Mouse (Mus musculus) midbrain, embryonic 14.5 days (tissue): ENCODE data around the gene Prkch. TPM values are rescaled to one million over a fixed set of nuclear protein-coding genes. Genes with fewer than 3 reads are reported as not detected.

Experiments
- ATAC-seq: fragments of 200-750 bp; cut with Nextera tagmentation; 2 replicates; pipeline ENCODE4 v1.8.0; 2017; ENCODE audit warnings: moderate number of reproducible peaks, moderate library complexity; ENCODE audit not compliant: low FRiP score, low TSS enrichment
- DNase-seq: peaks from one replicate; pipeline ENCODE4 v3.0.0-alpha.2; 2015
- H3K27ac ChIP-seq: fragments of 300-500 bp; sonication (generic); replicated peaks from 2 replicates; pipeline ENCODE4 v1.5.1; 2014; ENCODE audit warnings: mild to moderate bottlenecking, low read depth, low read length, moderate library complexity
- H3K27me3 ChIP-seq: fragments of 300-500 bp; sonication (generic); 2 replicates; pipeline ENCODE4 v1.6.1; 2014; ENCODE audit warnings: low read length, control low read depth, mixed read lengths; ENCODE audit not compliant: control insufficient read depth, insufficient read depth
- H3K36me3 ChIP-seq: fragments of 300-500 bp; sonication (generic); 2 replicates; pipeline ENCODE4 v1.6.1; 2014; ENCODE audit warnings: low read length, control low read depth; ENCODE audit not compliant: control insufficient read depth, insufficient read depth
- H3K4me1 ChIP-seq: fragments of 300-500 bp; sonication (generic); 2 replicates; pipeline ENCODE4 v1.6.1; 2014; ENCODE audit warnings: mild to moderate bottlenecking, antibody characterized with exemption, low read length, control low read depth; ENCODE audit not compliant: control insufficient read depth, insufficient read depth
- H3K4me2 ChIP-seq: fragments of 300-500 bp; sonication (generic); 2 replicates; pipeline ENCODE4 v1.6.1; 2014; ENCODE audit warnings: mild to moderate bottlenecking, low read length, moderate library complexity
- H3K4me3 ChIP-seq: fragments of 300-500 bp; sonication (generic); replicated peaks from 2 replicates; pipeline ENCODE4 v1.5.1; 2014; ENCODE audit warnings: low read depth, low read length
- H3K9ac ChIP-seq: fragments of 300-500 bp; sonication (generic); replicated peaks from 2 replicates; pipeline ENCODE4 v1.6.1; 2014; ENCODE audit warnings: mild to moderate bottlenecking, low read length, moderate library complexity
- H3K9me3 ChIP-seq: fragments of 300-500 bp; sonication (generic); 2 replicates; pipeline ENCODE4 v1.6.1; 2016; ENCODE audit warnings: low read length, control low read depth, mixed read lengths; ENCODE audit not compliant: control insufficient read depth
- WGBS: fragments of 180-500 bp; shearing (Covaris S2); extraction: QIAGEN DNeasy Blood & Tissue Kit; methylation state at CpG from one replicate; pipeline ENCODE4 v1.1.7; 2014; 5-methylcytosine and 5-hydroxymethylcytosine counted together
- polyA plus RNA-seq: library from polyadenylated mRNA; unstranded; fragments of >200 nt; fragmentation: Nextera tagmentation; extraction: Ambion mirVana; gene quantifications from 2 replicates; pipeline ENCODE4 v1.2.1, GENCODE M21; 2014

The Prkch gene
- polyA plus RNA-seq, 1 experiment from 2014 or later: 8.7 TPM

DNA sequence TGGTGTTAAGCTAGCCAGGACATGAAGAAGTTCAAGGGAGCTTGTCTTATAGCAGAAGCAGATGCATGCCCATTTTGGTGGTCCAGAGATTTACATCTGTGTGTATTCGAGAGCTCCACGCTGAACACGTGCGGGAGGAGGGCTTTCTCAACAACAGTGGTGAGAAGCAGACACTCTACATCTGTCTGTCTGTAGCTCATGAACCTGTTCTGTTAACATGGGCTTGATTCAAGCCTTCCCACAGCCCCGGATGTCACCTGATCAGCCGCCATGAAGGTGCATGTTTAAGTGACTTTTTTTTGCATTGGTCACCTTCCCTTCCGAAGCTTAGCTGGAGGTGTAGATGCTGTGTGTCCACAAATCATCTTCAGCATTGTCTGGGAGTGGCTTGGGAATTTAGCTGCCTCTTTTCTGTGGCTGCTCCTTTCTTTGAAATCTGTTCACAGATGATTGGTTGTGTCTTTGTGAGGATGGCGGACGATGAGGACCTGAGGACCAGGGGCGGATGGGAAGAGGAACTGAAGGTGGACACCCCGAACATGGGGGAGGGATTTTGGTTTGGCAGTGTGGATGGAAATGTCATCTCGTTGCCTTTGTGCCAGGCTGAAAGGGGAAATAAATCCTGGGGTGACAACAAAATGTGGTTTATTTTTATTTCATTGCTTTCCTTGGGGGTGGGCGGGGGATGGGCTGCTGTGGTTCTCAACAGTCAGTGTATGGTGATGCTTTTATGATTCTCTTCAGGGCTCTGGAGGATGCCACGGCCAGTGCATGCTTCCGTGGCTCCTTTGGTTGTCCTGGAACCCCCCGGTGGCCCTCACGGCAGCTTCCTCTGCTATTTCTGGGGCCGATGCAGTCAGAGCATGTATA, 25.3 kb downstream of the Prkch start:
- no peak for ATAC-seq
- Histone ChIP-seq H3K9ac (no peak overlapping the region), H3K27me3 (no peaks in the 10 kb centered on the region), H3K9me3 (0 out of 2 replicates have a peak, but pooled peaks cover 4% of the 10 kb centered on the region), H3K4me3 (no peak overlapping the region), H3K27ac (no peak overlapping the region), H3K36me3 (no peaks in the 10 kb centered on the region), H3K4me1 (no peaks in the 10 kb centered on the region), H3K4me2 (no peak overlapping the region)
- no peak for DNase-seq
- WGBS: 80% methylated on average over 18 of the region's 18 CpGs

DNA sequence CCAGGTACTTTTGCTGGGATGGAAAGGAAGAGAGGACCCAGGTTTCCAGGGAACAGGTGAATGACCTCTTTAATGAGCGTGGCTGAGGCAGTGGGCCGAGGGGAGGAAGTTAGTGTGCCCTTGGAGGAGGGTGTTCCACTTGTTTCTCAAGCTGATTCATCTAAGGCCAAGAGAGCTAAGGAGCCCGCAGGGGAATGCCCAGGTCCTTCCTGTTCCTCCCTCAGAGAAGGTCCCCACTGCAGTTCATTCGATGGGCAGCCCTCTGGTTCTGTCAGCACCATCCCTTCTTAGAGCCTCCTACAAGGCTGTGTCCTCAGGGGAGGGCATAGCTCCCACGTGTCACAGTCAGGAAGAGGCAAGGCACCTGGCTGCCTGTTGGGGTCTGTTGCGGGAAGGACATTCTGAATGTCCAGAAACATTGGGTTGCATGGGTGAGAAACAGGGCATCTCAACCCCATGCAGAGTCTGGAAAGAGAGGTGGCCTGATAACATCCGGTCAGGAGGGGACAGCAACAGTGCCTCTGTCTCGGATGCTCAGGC, 26.3 kb downstream of the Prkch start:
- Histone ChIP-seq H3K27ac (no peak overlapping the region), H3K4me1 (no peaks in the 10 kb centered on the region), H3K4me3 (no peak overlapping the region), H3K27me3 (no peaks in the 10 kb centered on the region), H3K36me3 (no peaks in the 10 kb centered on the region), H3K9me3 (0 out of 2 replicates have a peak, but pooled peaks cover 4% of the 10 kb centered on the region), H3K9ac (no peak overlapping the region), H3K4me2 (no peak overlapping the region)
- 80% methylated on average over 8 of the region's 8 CpGs for WGBS
- DNase-seq: no peak
- ATAC-seq: no peak

DNA sequence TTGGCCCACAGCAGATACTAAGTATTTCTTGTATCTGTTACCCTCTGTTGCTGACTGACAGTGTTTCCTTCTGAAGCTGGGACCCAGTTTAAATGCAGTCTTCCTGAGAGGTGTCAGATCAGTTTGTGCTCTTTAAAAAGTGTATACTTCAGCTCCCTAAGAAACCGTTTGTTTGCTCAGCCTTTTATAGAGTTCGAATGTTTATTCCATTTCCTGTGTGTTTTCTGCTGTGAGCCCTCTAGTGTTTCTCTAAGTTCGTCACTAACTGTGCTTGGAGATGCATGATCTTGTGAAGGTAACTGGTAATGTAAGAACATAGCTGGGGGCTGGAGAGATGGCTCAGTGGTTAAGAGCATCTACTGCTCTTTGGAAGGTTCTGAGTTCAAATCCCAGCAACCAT, 27.1 kb downstream of the Prkch start:
- H3K9ac ChIP-seq: no peak overlapping the region
- no peaks in the 10 kb centered on the region for H3K27me3 ChIP-seq
- ATAC-seq (no peak), DNase-seq (no peak)
- H3K9me3 ChIP-seq: 0 out of 2 replicates have a peak, but pooled peaks cover 4% of the 10 kb centered on the region
- 91% methylated on average over 3 of the region's 3 CpGs for WGBS
- no peak overlapping the region for H3K27ac ChIP-seq
- no peak overlapping the region for H3K4me3 ChIP-seq
- H3K36me3 ChIP-seq: no peaks in the 10 kb centered on the region
- no peaks in the 10 kb centered on the region for H3K4me1 ChIP-seq
- no peak overlapping the region for H3K4me2 ChIP-seq

DNA sequence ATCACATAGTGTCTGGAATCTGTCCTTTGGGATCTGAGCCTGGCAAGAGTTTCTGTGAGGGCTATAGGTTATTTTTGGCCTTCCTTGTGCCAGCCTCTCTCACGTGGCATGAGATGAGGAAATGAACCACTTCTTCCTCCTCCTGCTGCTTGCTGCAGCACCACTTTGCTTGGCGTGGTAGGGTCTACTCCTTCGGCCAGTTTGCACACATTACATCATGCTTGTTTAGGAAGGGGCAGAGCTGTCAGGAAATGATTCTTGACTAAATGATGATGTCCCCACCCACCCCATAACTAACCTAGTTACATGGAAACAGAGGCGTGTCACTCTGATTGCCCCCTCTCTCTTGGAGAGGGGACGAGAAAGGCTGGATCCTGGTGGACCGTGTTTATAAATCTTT, 28.6 kb downstream of the Prkch start:
- 89% methylated on average over 6 of the region's 6 CpGs for WGBS
- no peaks in the 10 kb centered on the region for H3K36me3 ChIP-seq
- no peak for DNase-seq

DNA sequence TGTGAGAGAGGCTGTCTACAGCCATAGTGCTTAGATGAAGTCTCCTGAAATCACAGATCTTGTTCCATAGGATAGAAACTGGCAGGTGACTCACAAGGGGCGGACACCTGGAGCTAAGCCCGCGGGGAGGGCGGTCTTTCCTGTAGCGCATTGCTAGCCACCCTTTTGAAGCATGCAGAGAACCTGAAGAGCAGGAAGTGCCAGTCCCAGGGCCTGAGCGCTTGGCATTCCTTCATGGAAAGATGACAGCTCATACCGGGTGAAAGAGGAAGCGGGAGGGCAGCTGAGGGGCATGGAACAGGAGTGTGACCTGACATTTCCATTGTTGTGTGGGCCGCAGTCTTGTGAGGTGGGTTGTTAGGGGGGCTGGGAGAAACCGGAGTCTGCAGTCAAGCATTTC, 33.1 kb downstream of the Prkch start:
- WGBS: 60% methylated on average over 10 of the region's 10 CpGs
- Histone ChIP-seq H3K4me3 (no peak overlapping the region), H3K4me1 (no peaks in the 10 kb centered on the region), H3K27ac (no peak overlapping the region), H3K27me3 (no peaks in the 10 kb centered on the region), H3K36me3 (no peaks in the 10 kb centered on the region), H3K9ac (no peak overlapping the region), H3K9me3 (0 out of 2 replicates have a peak, but pooled peaks cover 2% of the 10 kb centered on the region), H3K4me2 (no peak overlapping the region)
- DNase-seq (no peak), ATAC-seq (no peak)

More for the DNA sequence above, 28.6 kb downstream of the Prkch start:
- 0 out of 2 replicates have a peak, but pooled peaks cover 4% of the 10 kb centered on the region for H3K9me3 ChIP-seq
- no peak for ATAC-seq
- H3K4me2 ChIP-seq: no peak overlapping the region
- no peaks in the 10 kb centered on the region for H3K27me3 ChIP-seq
- H3K4me1 ChIP-seq: no peaks in the 10 kb centered on the region
- no peak overlapping the region for H3K9ac ChIP-seq
- H3K4me3 ChIP-seq: no peak overlapping the region
- H3K27ac ChIP-seq: no peak overlapping the region

DNA sequence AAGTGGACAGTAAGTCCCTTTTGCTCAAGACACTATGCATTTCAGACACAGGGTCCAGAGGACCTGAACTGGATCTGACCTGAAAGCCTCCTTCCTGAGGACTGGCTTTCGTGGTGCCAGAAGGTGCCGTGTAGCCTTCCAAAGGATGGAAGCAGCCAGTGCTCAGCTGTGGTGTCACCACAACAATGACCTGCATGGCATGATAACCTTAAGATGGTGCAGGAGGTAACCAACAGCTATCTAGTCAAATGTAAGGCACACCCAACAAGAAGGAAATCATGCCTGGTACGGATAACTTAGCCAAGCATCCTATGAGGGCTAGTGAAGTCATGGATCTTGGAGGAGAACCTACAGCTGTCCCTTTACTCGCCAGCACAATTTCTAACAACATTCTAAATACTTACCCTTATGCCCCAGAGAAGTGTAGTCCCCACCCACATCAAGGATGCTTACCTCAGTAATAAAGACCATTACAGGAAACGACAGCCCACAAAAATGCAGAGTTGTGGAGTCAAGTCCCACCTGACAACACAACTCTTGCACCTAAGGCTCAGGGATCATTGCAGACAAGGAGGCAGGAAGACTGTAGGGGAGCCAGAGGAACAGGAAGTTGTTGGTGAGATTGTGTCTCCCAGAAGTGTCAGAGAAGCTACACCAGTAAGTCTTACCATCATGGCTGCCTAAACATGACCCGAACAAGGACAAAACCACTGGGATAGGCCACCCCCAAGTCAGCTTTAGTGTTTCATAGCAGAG, 40.9 kb downstream of the Prkch start:
- no peak overlapping the region for H3K9ac ChIP-seq
- no peaks in the 10 kb centered on the region for H3K27me3 ChIP-seq
- H3K27ac ChIP-seq: no peak overlapping the region
- no peaks in the 10 kb centered on the region for H3K9me3 ChIP-seq
- no peaks in the 10 kb centered on the region for H3K4me1 ChIP-seq
- H3K36me3 ChIP-seq: no peaks in the 10 kb centered on the region
- WGBS: 96% methylated on average over 6 of the region's 6 CpGs
- no peak overlapping the region for H3K4me3 ChIP-seq
- DNase-seq: no peak
- no peak overlapping the region for H3K4me2 ChIP-seq
- ATAC-seq: no peak

DNA sequence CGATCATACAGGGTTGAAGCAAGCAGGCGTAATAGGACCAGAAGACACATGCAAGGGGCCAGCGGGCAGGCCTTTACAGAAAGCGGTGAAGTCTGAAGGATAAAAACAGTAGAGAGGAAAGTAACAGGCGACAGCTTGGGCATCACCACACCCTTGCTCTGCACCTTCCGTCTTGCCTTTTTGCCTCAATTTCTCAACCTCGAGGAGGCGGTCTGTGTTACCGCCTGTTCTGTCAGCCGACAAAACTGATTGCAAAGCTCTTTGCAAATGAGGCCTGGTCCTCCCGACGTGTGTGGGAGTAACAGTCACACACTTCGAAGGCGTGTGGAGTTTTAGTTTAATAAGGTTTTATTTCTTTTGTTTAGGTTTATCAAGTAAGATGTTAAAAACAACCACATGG, 43.3 kb downstream of the Prkch start:
- Histone ChIP-seq H3K9ac (no peak overlapping the region), H3K27ac (no peak overlapping the region), H3K4me3 (no peak overlapping the region), H3K4me2 (no peak overlapping the region), H3K36me3 (no peaks in the 10 kb centered on the region), H3K9me3 (no peaks in the 10 kb centered on the region), H3K27me3 (no peaks in the 10 kb centered on the region), H3K4me1 (no peaks in the 10 kb centered on the region)
- WGBS: 91% methylated on average over 14 of the region's 14 CpGs
- no peak for ATAC-seq
- no peak for DNase-seq

DNA sequence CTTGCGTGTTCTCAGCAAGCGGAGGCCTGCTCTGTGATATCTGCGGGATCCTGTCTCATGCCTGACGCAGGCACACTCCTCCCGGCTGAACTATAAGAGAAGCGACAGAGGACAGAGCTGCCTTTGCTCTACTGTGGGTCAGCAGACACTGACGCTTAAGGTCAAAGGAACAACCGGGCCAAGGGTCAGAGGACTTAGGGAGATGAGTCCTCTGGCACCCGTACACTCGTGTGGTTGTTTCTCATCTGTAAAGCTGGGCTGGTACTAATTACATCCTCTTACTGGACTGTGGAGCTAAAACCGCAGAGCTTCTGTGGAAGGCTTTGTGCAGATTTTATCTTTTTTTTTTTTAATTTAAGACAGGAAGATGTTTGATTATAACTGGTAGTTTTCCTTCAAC, 46.0 kb downstream of the Prkch start:
- no peaks in the 10 kb centered on the region for H3K36me3 ChIP-seq
- WGBS: 84% methylated on average over 11 of the region's 11 CpGs
- no peak overlapping the region for H3K27ac ChIP-seq
- no peaks in the 10 kb centered on the region for H3K4me1 ChIP-seq
- H3K9ac ChIP-seq: no peak overlapping the region
- DNase-seq: no peak
- no peak for ATAC-seq
- H3K4me3 ChIP-seq: no peak overlapping the region
- no peak overlapping the region for H3K4me2 ChIP-seq
- H3K27me3 ChIP-seq: no peaks in the 10 kb centered on the region
- no peaks in the 10 kb centered on the region for H3K9me3 ChIP-seq
